Comparison of ENCODE assay signal across 12 mouse cellular contexts in the genomic region with DNA sequence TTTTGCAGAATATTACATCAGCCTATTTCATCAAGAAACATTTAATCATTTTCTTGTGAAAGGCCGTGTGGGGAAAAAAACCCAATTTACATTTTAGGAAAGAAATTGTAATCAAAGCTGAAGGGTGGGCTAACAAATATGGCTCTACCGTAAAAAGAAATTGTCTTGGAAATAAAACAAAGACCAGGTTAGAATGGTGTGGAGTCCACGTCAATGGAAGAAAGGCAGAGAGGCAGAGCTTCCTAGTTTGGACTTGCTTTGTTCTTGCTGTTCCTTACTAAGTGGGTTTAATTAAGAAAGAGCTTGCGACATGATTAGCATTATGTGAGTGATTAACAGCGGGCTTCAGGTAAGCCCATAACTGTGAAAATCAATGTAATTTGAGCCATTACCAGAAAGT. TPM values are rescaled to one million over a fixed set of nuclear protein-coding genes. Genes with fewer than 3 reads are reported as not detected.
DNase-seq lines count a peak whose midpoint lies in the region; ATAC-seq and TF ChIP-seq lines count a peak whose summit lies in the region.
"Had no signal": no experiment of that assay in that cellular context is flagged by ENCODE, and none has a peak within 500 bp of the region (broad histone marks: within the 10 kb centered on the region; RNA-seq: fewer than 3 reads in every experiment).

No protein-coding gene starts in this region.

- no peak overlapping the region for H3K9ac ChIP-seq in forebrain, embryonic 13.5 days
- H3K9ac ChIP-seq in forebrain, embryonic 11.5 days (ENCODE audit: low read length) = no peak overlapping the region
- no peak overlapping the region for H3K9ac ChIP-seq in hindbrain, embryonic 12.5 days
- peak overlapping the region; percentile 49 for H3K9ac ChIP-seq in forebrain, postnatal 0 days
- no peak overlapping the region for H3K9ac ChIP-seq in neural tube, embryonic 13.5 days

- H3K27me3 ChIP-seq in forebrain, embryonic 13.5 days = no peaks in the 10 kb centered on the region
- no peaks in the 10 kb centered on the region for H3K27me3 ChIP-seq in forebrain, embryonic 11.5 days (ENCODE audit: control insufficient read depth, insufficient read depth, low read length)
- H3K27me3 ChIP-seq in hindbrain, embryonic 12.5 days = no peaks in the 10 kb centered on the region
- no peaks in the 10 kb centered on the region for H3K27me3 ChIP-seq in hindbrain, embryonic 10.5 days (ENCODE audit: insufficient read depth, poor library complexity, severe bottlenecking)
- H3K27me3 ChIP-seq in forebrain, postnatal 0 days (ENCODE audit: insufficient read depth, low read length) = no peaks in the 10 kb centered on the region; the same call in 1 of the 2 replicates
- no peaks in the 10 kb centered on the region; the same call in 1 of the 2 replicates for H3K27me3 ChIP-seq in neural tube, embryonic 13.5 days

- no peak for DNase-seq in forebrain, embryonic 11.5 days (ENCODE audit: low spot score)
- no peak for DNase-seq in hindbrain, embryonic 10.5 days (ENCODE audit: low spot score)
- DNase-seq in forebrain, postnatal 0 days = peak; percentile 54
- no peak for DNase-seq in cerebellum, adult 9-11 months
- DNase-seq in cerebellum, adult 11 months = no peak
- DNase-seq: liver; lung, adult 2 months; right cerebral cortex, postnatal 25 days had no signal

- no peaks in the 10 kb centered on the region for H3K36me3 ChIP-seq in forebrain, embryonic 13.5 days (ENCODE audit: poor library complexity, severe bottlenecking)
- H3K36me3 ChIP-seq in forebrain, embryonic 11.5 days (ENCODE audit: control insufficient read depth, insufficient read depth, low read length) = no peaks in the 10 kb centered on the region
- H3K36me3 ChIP-seq in hindbrain, embryonic 12.5 days = no peaks in the 10 kb centered on the region
- H3K36me3 ChIP-seq in hindbrain, embryonic 10.5 days = no peaks in the 10 kb centered on the region
- no peaks in the 10 kb centered on the region for H3K36me3 ChIP-seq in forebrain, postnatal 0 days (ENCODE audit: insufficient read depth)
- no peaks in the 10 kb centered on the region for H3K36me3 ChIP-seq in neural tube, embryonic 13.5 days
- H3K36me3 ChIP-seq: embryonic facial prominence, embryonic 10.5 days had no signal

- peak; percentile 60 for ATAC-seq in forebrain, embryonic 13.5 days
- ATAC-seq in forebrain, embryonic 11.5 days (replicated peaks; ENCODE audit: low FRiP score) = no peak
- peak; percentile 46; the same call in 1 of the 2 replicates for ATAC-seq in hindbrain, embryonic 12.5 days (ENCODE audit: low FRiP score)
- ATAC-seq in forebrain, postnatal 0 days = peak; percentile 50; the same call in 1 of the 2 replicates
- peak; percentile 51; the same call in 1 of the 2 replicates for ATAC-seq in neural tube, embryonic 13.5 days (ENCODE audit: low read depth)

- no peak overlapping the region for H3K27ac ChIP-seq in forebrain, embryonic 13.5 days
- no peak overlapping the region for H3K27ac ChIP-seq in forebrain, embryonic 11.5 days (ENCODE audit: low read depth, low read length)
- H3K27ac ChIP-seq in hindbrain, embryonic 12.5 days = no peak overlapping the region
- no peak overlapping the region for H3K27ac ChIP-seq in hindbrain, embryonic 10.5 days
- no peak overlapping the region for H3K27ac ChIP-seq in forebrain, postnatal 0 days (ENCODE audit: low read depth, low read length)
- H3K27ac ChIP-seq in neural tube, embryonic 13.5 days (replicated peaks) = no peak overlapping the region
- H3K27ac ChIP-seq: embryonic facial prominence, embryonic 10.5 days had no signal

- H3K4me1 ChIP-seq in forebrain, embryonic 13.5 days = no peaks in the 10 kb centered on the region
- H3K4me1 ChIP-seq in forebrain, embryonic 11.5 days (replicated peaks; ENCODE audit: control insufficient read depth, insufficient read depth, low read length) = no peaks in the 10 kb centered on the region
- no peaks in the 10 kb centered on the region for H3K4me1 ChIP-seq in hindbrain, embryonic 12.5 days
- 0 out of 2 replicates have a peak, but pooled peaks cover 3% of the 10 kb centered on the region for H3K4me1 ChIP-seq in hindbrain, embryonic 10.5 days (replicated peaks)
- no peaks in the 10 kb centered on the region for H3K4me1 ChIP-seq in forebrain, postnatal 0 days (ENCODE audit: insufficient read depth)
- no peaks in the 10 kb centered on the region for H3K4me1 ChIP-seq in neural tube, embryonic 13.5 days (replicated peaks)
- H3K4me1 ChIP-seq: embryonic facial prominence, embryonic 10.5 days had no signal

- no peak for TF ChIP-seq CTCF in forebrain, postnatal 0 days (IDR thresholded peaks at IDR 0.05; ENCODE audit: low read depth)

- no peaks in the 10 kb centered on the region for H3K9me3 ChIP-seq in forebrain, embryonic 13.5 days (replicated peaks)
- H3K9me3 ChIP-seq in forebrain, embryonic 11.5 days (ENCODE audit: control insufficient read depth, low read length) = no peaks in the 10 kb centered on the region
- no peaks in the 10 kb centered on the region for H3K9me3 ChIP-seq in hindbrain, embryonic 12.5 days (replicated peaks)
- H3K9me3 ChIP-seq in hindbrain, embryonic 10.5 days = no peaks in the 10 kb centered on the region
- H3K9me3 ChIP-seq in forebrain, postnatal 0 days (ENCODE audit: low read length) = no peaks in the 10 kb centered on the region
- no peaks in the 10 kb centered on the region for H3K9me3 ChIP-seq in neural tube, embryonic 13.5 days
- H3K9me3 ChIP-seq: embryonic facial prominence, embryonic 10.5 days had no signal

- whole genome bisulfite sequencing in forebrain, embryonic 13.5 days = 33% methylated on average over 5 of the region's 5 CpGs
- 50% methylated on average over 5 of the region's 5 CpGs for WGBS in forebrain, embryonic 11.5 days
- WGBS in hindbrain, embryonic 12.5 days = 66% methylated on average over 5 of the region's 5 CpGs
- WGBS in hindbrain, embryonic 10.5 days = 77% methylated on average over 5 of the region's 5 CpGs
- 22% methylated on average over 5 of the region's 5 CpGs for whole genome bisulfite sequencing in forebrain, postnatal 0 days
- WGBS in neural tube, embryonic 13.5 days = 61% methylated on average over 5 of the region's 5 CpGs

- H3K4me2 ChIP-seq in forebrain, embryonic 13.5 days = peak overlapping the region; percentile 25; the same call in 1 of the 2 replicates
- no peak overlapping the region for H3K4me2 ChIP-seq in forebrain, embryonic 11.5 days (ENCODE audit: low read depth, low read length, severe bottlenecking)
- no peak overlapping the region for H3K4me2 ChIP-seq in hindbrain, embryonic 12.5 days (replicated peaks)
- H3K4me2 ChIP-seq in forebrain, postnatal 0 days (ENCODE audit: low read depth) = peak overlapping the region; percentile 40
- H3K4me2 ChIP-seq in neural tube, embryonic 13.5 days = no peak overlapping the region

- H3K4me3 ChIP-seq in forebrain, embryonic 13.5 days = no peak overlapping the region
- no peak overlapping the region for H3K4me3 ChIP-seq in forebrain, embryonic 11.5 days (ENCODE audit: low read depth, low read length)
- H3K4me3 ChIP-seq in hindbrain, embryonic 12.5 days = no peak overlapping the region
- no peak overlapping the region for H3K4me3 ChIP-seq in hindbrain, embryonic 10.5 days
- H3K4me3 ChIP-seq in forebrain, postnatal 0 days (ENCODE audit: low read depth, low read length) = peak overlapping the region; percentile 26
- no peak overlapping the region for H3K4me3 ChIP-seq in neural tube, embryonic 13.5 days
- H3K4me3 ChIP-seq: embryonic facial prominence, embryonic 10.5 days had no signal

RNA-seq across cellular contexts. Expression of a gene that starts 11.3 kb away (rescaled TPM):
- polyA plus RNA-seq in forebrain, embryonic 13.5 days (2015; fragmentation: Nextera tagmentation; extraction: Ambion mirVana) = 0.29 and 0.40 TPM in 2 replicates
- polyA plus RNA-seq in forebrain, embryonic 11.5 days (2014; fragmentation: Nextera tagmentation; extraction: Ambion mirVana) = 0.04 and 0.77 TPM in 2 replicates
- 2.5 and 19.0 TPM in 2 replicates for polyA plus RNA-seq in hindbrain, embryonic 12.5 days (2016; fragmentation: Nextera tagmentation; extraction: Ambion mirVana)
- 0.10 and 0.32 TPM in 2 replicates for polyA plus RNA-seq in hindbrain, embryonic 10.5 days (2016; fragmentation: Nextera tagmentation; extraction: Ambion mirVana)
- 0.46 and 0.81 TPM in 2 replicates for total RNA-seq in forebrain, postnatal 0 days (2014; rRNA removed)
- 0.10 and 0.22 TPM in 2 replicates for polyA plus RNA-seq in forebrain, postnatal 0 days (2015; fragmentation: Nextera tagmentation; extraction: Ambion mirVana)
- polyA plus RNA-seq in neural tube, embryonic 13.5 days (2015; fragmentation: Nextera tagmentation; extraction: Ambion mirVana) = 3.9 and 9.3 TPM in 2 replicates

Comparison
In these comparisons a context has a peak if more than half of its experiments do, and no peak if none do; other contexts are left out.
1. H3K4me2 ChIP-seq: peak in forebrain, embryonic 13.5 days (single experiment) and forebrain, postnatal 0 days (single experiment); none in forebrain, embryonic 11.5 days (single experiment), hindbrain, embryonic 12.5 days (single experiment) and neural tube, embryonic 13.5 days (single experiment).